Mouse (Mus musculus): Measurements from ENCODE around the gene Mmgt2.

Gene Mmgt2

DNA sequence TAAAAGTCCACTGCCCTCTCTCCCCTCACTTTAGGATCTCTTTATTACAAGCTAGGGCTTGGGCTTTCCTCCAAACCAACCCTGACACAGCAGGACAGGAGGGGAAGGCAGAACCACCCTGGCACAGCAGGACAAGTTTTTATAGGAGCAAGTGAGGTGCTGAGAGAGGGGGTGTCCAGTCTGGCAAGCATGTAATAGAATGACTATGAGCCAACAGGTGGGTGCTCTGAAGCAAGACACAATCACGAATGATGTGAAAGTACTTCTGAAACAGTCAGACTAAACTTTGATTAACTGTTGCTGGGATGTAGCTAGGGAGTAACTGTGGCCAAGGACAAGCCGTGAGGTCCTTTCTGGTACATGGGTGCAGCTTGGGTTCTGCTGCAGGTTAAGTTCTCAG is 57.7 kb downstream of the Mmgt2 start:
- DNase-seq (ENCODE audit: low spot score), result no peak

DNA sequence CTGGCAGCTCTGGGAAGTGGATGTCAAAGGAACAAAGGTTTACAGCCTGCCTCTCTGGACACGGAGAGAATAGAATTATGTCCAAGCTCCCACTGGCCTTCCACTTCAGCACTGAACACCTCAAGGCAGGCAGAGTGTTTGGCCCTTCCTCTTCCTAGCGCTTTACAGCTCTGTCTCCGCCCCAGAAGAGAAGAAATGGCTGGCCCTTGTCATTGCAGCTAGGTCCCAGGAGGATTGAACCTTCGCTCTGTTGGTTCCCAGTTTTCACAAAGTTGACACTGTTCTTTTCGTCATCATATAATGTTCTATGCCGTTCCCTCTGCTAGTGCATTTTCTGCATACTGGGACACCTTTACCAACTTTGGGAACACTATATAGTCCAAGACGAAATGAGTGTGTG is 59.8 kb downstream of the Mmgt2 start:
- DNase-seq (ENCODE audit: low spot score), result no peak

DNA sequence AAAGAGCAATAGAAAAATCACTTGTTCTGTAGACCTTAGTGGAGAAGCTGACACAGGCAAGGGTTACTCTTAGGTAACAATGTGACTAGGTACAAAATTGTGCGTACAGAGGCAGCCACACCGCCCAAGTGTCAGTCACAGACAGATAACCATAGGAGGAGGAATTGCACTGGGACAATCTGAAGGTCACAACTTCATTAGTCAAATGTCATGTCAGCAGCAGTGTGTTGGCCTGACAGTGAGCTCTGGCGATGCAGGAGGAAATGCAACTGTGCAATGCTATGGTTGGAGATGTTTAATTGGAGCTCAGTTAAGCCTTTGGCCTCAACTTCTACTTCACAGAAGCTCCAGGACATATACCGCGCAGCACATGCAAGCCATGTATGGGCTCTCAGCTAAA is 62.2 kb downstream of the Mmgt2 start:
- no peak for DNase-seq (ENCODE audit: low spot score)
